Mouse (Mus musculus) heart, embryonic 16.5 days (tissue): Measurements from ENCODE around the gene Gm9999. TPM values are rescaled to one million over a fixed set of nuclear protein-coding genes. Genes with fewer than 3 reads are reported as not detected.
A peak's percentile ranks its signal among the peaks of the same experiment; 100 is the strongest.
"Not testable (repeated sequence)": the region's sequence is repeated elsewhere in the genome, so short reads cannot be mapped to it uniquely, and the experiment has no call there.

ENCODE experiments used
- ATAC-seq: fragments of 200-750 bp; cut with Nextera tagmentation; replicated peaks from 2 replicates; pipeline ENCODE4 v1.8.0; 2017; ENCODE audit warnings: moderate number of reproducible peaks; ENCODE audit not compliant: insufficient read depth, low FRiP score; ENCODE audit errors: extremely low read depth
- H3K27ac ChIP-seq: fragments of 300-500 bp; sonication (generic); 2 replicates; pipeline ENCODE4 v1.5.1; 2014; ENCODE audit warnings: mild to moderate bottlenecking, low read length, control low read depth, moderate library complexity
- H3K27me3 ChIP-seq: fragments of 300-500 bp; sonication (generic); 2 replicates; pipeline ENCODE4 v1.6.1; 2014; ENCODE audit warnings: low read length, mixed read lengths; ENCODE audit not compliant: control insufficient read depth, insufficient read depth
- H3K36me3 ChIP-seq: fragments of 300-500 bp; sonication (generic); 2 replicates; pipeline ENCODE4 v1.6.1; 2014; ENCODE audit not compliant: control insufficient read depth, insufficient read depth
- H3K4me1 ChIP-seq: fragments of 300-500 bp; sonication (generic); 2 replicates; pipeline ENCODE4 v1.6.1; 2014; ENCODE audit warnings: low read length, mixed read lengths; ENCODE audit not compliant: control insufficient read depth, insufficient read depth
- H3K4me2 ChIP-seq: fragments of 300-500 bp; sonication (generic); 2 replicates; pipeline ENCODE4 v1.6.1; 2014; ENCODE audit warnings: low read depth, mild to moderate bottlenecking, control low read depth, low read length
- H3K4me3 ChIP-seq: fragments of 300-500 bp; sonication (generic); 2 replicates; pipeline ENCODE4 v1.5.1; 2014; ENCODE audit warnings: mild to moderate bottlenecking, control low read depth, low read length
- H3K9ac ChIP-seq: fragments of 300-500 bp; sonication (generic); 2 replicates; pipeline ENCODE4 v1.6.1; 2014; ENCODE audit warnings: low read length, control low read depth
- H3K9me3 ChIP-seq: fragments of 300-500 bp; sonication (generic); replicated peaks from 2 replicates; pipeline ENCODE4 v1.6.1; 2016; ENCODE audit warnings: low read length; ENCODE audit not compliant: control insufficient read depth
- WGBS: fragments of 180-500 bp; shearing (Covaris S2); extraction: QIAGEN DNeasy Blood & Tissue Kit; methylation state at CpG from one replicate; pipeline ENCODE4 v1.1.7; 2014; 5-methylcytosine and 5-hydroxymethylcytosine counted together
- polyA plus RNA-seq: library from polyadenylated mRNA; unstranded; fragments of >200 nt; fragmentation: Nextera tagmentation; extraction: Ambion mirVana; gene quantifications from 2 replicates; pipeline ENCODE4 v1.2.1, GENCODE M21; 2015

Gene Gm9999
- polyA plus RNA-seq, 1 experiment from 2014 or later: not detected

- Histone ChIP-seq H3K9ac (no peak overlapping the region), H3K9me3 (no peaks in the 10 kb centered on the region), H3K4me2 (no peak overlapping the region), H3K27ac (no peak overlapping the region), H3K4me1 (peaks cover 16% of the 10 kb centered on the region), H3K27me3 (no peaks in the 10 kb centered on the region), H3K36me3 (no peaks in the 10 kb centered on the region), H3K4me3 (no peak overlapping the region)
- WGBS: 56% methylated on average over 3 of the region's 3 CpGs
- no peak for ATAC-seq
Measured at GRCm38 (mm10) chr7:47016602-47017001, 33.2 kb downstream of the Gm9999 start.

GRCm38 (mm10) chr7:47017146-47017545 lies 33.8 kb downstream of the Gm9999 start:
- Histone ChIP-seq H3K36me3 (no peaks in the 10 kb centered on the region), H3K4me2 (no peak overlapping the region), H3K4me3 (no peak overlapping the region), H3K4me1 (peaks cover 16% of the 10 kb centered on the region), H3K27ac (no peak overlapping the region), H3K27me3 (no peaks in the 10 kb centered on the region), H3K9me3 (no peaks in the 10 kb centered on the region), H3K9ac (no peak overlapping the region)
- 71% methylated on average over 7 of the region's 7 CpGs for WGBS
- ATAC-seq: no peak

GRCm38 (mm10) chr7:47019641-47020040 lies 36.3 kb downstream of the Gm9999 start:
- H3K27me3 ChIP-seq: no peaks in the 10 kb centered on the region
- no peak overlapping the region for H3K4me3 ChIP-seq
- H3K9ac ChIP-seq: no peak overlapping the region
- H3K4me1 ChIP-seq: peaks cover 8% of the 10 kb centered on the region
- H3K9me3 ChIP-seq: no peaks in the 10 kb centered on the region
- WGBS: 70% methylated on average over 5 of the region's 5 CpGs
- H3K36me3 ChIP-seq: no peaks in the 10 kb centered on the region
- H3K4me2 ChIP-seq: no peak overlapping the region
- H3K27ac ChIP-seq: no peak overlapping the region
- no peak for ATAC-seq

- H3K27me3 ChIP-seq: no peaks in the 10 kb centered on the region
- no peak for ATAC-seq
- no peaks in the 10 kb centered on the region for H3K36me3 ChIP-seq
- WGBS: 9% methylated on average over 8 of the region's 8 CpGs
- H3K4me3 ChIP-seq: no peak overlapping the region
- H3K27ac ChIP-seq: no peak overlapping the region
- H3K9me3 ChIP-seq: no peaks in the 10 kb centered on the region
- no peak overlapping the region for H3K9ac ChIP-seq
- no peaks in the 10 kb centered on the region; the same call in 1 of the 2 replicates for H3K4me1 ChIP-seq
- H3K4me2 ChIP-seq: peak overlapping the region; percentile 29; the same call in 1 of the 2 replicates
Measured at GRCm38 (mm10) chr7:47020956-47021355, 37.6 kb downstream of the Gm9999 start.

DNA sequence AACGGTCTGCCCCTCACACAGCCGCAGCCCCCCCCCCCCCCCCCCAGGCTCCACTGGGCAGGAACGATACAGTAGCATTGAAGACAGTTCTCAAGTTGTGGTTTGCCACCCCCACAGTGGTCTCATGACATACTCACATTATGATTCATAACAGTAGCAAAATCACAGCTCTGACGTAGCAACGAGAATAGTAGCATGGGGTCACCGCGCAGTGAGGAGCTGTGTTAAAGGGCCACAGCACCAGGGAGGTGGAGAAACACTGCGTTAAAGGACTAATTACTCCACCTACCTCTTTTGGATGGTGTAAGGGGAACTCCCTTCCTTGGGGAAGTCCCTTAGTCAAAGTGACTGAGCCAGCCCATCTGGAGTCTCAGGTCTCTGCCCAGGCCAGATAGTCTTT lies 39.1 kb downstream of the Gm9999 start:
- 54% methylated on average over 8 of the region's 8 CpGs for WGBS
- no peaks in the 10 kb centered on the region for H3K36me3 ChIP-seq
- no peak for ATAC-seq
- H3K4me2 ChIP-seq: no peak overlapping the region
- no peaks in the 10 kb centered on the region; the same call in 1 of the 2 replicates for H3K4me1 ChIP-seq
- H3K4me3 ChIP-seq: no peak overlapping the region
- H3K27me3 ChIP-seq: no peaks in the 10 kb centered on the region
- H3K9me3 ChIP-seq: no peaks in the 10 kb centered on the region
- no peak overlapping the region for H3K27ac ChIP-seq
- no peak overlapping the region for H3K9ac ChIP-seq

DNA sequence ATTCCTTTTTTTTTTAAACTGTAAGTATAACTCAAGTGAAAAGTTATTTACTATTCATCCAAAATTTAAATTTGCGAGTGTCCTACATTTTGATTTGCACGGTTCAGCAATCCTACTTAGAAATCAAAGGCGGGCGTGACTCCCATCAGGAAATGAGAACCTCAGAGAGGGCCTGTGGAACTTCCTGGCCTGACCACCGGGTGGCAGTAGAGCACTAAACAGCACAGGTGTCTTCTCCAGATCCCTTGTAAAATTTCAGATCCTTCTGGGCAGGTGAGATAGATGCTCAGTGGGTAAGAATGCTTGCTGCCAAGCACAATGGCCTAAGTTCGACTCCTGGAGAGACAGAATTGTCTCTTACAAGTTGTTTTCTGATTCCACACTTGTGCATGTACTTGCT lies 40.1 kb downstream of the Gm9999 start:
- Histone ChIP-seq H3K27ac (no peak overlapping the region), H3K4me1 (no peaks in the 10 kb centered on the region; the same call in 1 of the 2 replicates), H3K27me3 (no peaks in the 10 kb centered on the region), H3K36me3 (no peaks in the 10 kb centered on the region), H3K9ac (no peak overlapping the region), H3K4me2 (no peak overlapping the region), H3K4me3 (no peak overlapping the region), H3K9me3 (no peaks in the 10 kb centered on the region)
- no peak for ATAC-seq
- 12% methylated on average over 6 of the region's 6 CpGs for WGBS

DNA sequence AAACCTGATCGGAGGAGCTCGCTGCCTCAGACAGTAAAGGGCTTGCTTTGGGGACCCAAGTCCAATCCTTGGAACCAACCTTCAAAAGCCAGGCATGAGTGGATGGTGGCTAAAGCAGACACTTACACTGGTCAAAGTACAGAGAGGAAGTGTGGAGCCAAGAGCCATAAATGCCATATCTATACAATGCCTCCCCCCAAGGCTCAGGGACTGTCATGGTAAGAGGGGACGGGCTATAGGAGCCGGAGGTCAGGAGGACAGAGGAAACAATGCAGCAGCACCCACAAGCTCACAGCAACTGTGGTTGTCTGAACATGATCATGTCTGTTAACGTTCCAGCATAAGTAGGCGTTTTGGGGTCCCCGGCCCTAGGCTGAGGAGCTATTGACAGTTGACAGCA lies 41.1 kb downstream of the Gm9999 start:
- no peak for ATAC-seq
- Histone ChIP-seq H3K36me3 (no peaks in the 10 kb centered on the region), H3K9me3 (no peaks in the 10 kb centered on the region), H3K9ac (no peak overlapping the region), H3K4me3 (no peak overlapping the region), H3K27ac (no peak overlapping the region), H3K4me1 (no peaks in the 10 kb centered on the region; the same call in 1 of the 2 replicates), H3K27me3 (no peaks in the 10 kb centered on the region), H3K4me2 (no peak overlapping the region)
- WGBS: 83% methylated on average over 7 of the region's 7 CpGs

DNA sequence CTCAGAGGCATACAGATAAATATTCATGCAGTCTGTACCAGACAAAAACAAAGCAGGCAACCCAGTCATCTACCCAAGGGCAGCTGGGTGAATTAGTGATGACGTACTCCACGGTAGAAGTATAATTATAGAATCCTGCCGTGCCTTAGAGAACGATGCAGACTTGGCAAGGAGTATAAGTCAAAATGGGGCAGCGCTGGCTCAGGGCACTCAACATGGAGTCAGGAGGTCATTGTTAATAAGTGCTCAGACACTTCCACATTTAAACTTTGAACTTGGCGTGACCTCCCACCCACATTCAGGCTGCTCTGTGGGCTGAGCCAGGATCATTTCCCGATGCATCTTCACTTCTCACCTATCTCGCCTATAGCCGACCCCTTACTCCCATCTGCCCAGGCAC lies 42.0 kb downstream of the Gm9999 start:
- H3K4me3 ChIP-seq: no peak overlapping the region
- no peaks in the 10 kb centered on the region; the same call in 1 of the 2 replicates for H3K4me1 ChIP-seq
- no peaks in the 10 kb centered on the region for H3K36me3 ChIP-seq
- H3K27me3 ChIP-seq: no peaks in the 10 kb centered on the region
- H3K4me2 ChIP-seq: no peak overlapping the region
- H3K27ac ChIP-seq: no peak overlapping the region
- no peak overlapping the region for H3K9ac ChIP-seq
- peak; percentile 28; the same call in 1 of the 2 replicates for ATAC-seq
- 47% methylated on average over 9 of the region's 9 CpGs for WGBS
- H3K9me3 ChIP-seq: no peaks in the 10 kb centered on the region

- H3K9ac ChIP-seq, H3K27ac ChIP-seq, H3K4me3 ChIP-seq, ATAC-seq, H3K36me3 ChIP-seq, H3K4me2 ChIP-seq, H3K27me3 ChIP-seq, H3K4me1 ChIP-seq, H3K9me3 ChIP-seq: not testable (repeated sequence)
- WGBS: 73% methylated on average over 3 of the region's 3 CpGs
Measured at GRCm38 (mm10) chr7:47026899-47027298, 43.5 kb downstream of the Gm9999 start.
